Mouse (Mus musculus) G1E (cell line): ENCODE measurements around the gene Prdm8. TPM values are rescaled to one million over a fixed set of nuclear protein-coding genes. Genes with fewer than 3 reads are reported as not detected.

Source experiments
- ATAC-seq: 2 replicates; pipeline ENCODE4 v1.8.0; 2016; ENCODE audit warnings: mild to moderate bottlenecking; ENCODE audit not compliant: insufficient number of reproducible peaks, poor library complexity, low FRiP score, severe bottlenecking; ENCODE audit errors: extremely low read depth
- DNase-seq: peaks from one replicate; pipeline ENCODE4 v3.0.0; 2012; ENCODE audit warnings: low spot score
- H3K27me3 ChIP-seq: 2 replicates; pipeline ENCODE4 v1.6.1; 2012; ENCODE audit warnings: mild to moderate bottlenecking, low read length, inconsistent platforms; ENCODE audit not compliant: insufficient read depth
- H3K36me3 ChIP-seq: replicated peaks from 2 replicates; pipeline ENCODE3; 2012; ENCODE audit warnings: mild to moderate bottlenecking, inconsistent platforms
- H3K4me1 ChIP-seq: 2 replicates; pipeline ENCODE4 v1.6.1; 2012; ENCODE audit warnings: low read depth, low read length, inconsistent platforms, mixed read lengths; ENCODE audit not compliant: insufficient read depth
- H3K4me3 ChIP-seq: 2 replicates; pipeline ENCODE4 v1.5.1; 2012; ENCODE audit warnings: low read depth, mild to moderate bottlenecking, inconsistent platforms, low read length, moderate library complexity, mixed read lengths
- H3K9me3 ChIP-seq: replicated peaks from 2 replicates; pipeline ENCODE4 v1.6.1; 2012; ENCODE audit warnings: inconsistent platforms
- CTCF ChIP-seq: IDR thresholded peaks from 2 replicates; pipeline ENCODE4 v1.5.1; 2012; ENCODE audit warnings: low read depth, low read length, inconsistent platforms, mixed read lengths
- GATA1 ChIP-seq: IDR thresholded peaks from 2 replicates; pipeline ENCODE4 v1.6.1; 2012; ENCODE audit warnings: borderline replicate concordance, low read length, inconsistent platforms, mixed read lengths
- GATA2 ChIP-seq: IDR thresholded peaks from 2 replicates; pipeline ENCODE4 v1.6.1; 2012; ENCODE audit warnings: low read depth, low read length, inconsistent platforms, borderline replicate concordance
- POLR2AphosphoS5 ChIP-seq: IDR thresholded peaks from 2 replicates; pipeline ENCODE4 v1.6.1; 2012; ENCODE audit warnings: low read depth, low read length, inconsistent platforms; ENCODE audit not compliant: insufficient replicate concordance
- TAL1 ChIP-seq: conservative IDR thresholded peaks from 2 replicates; pipeline ENCODE4 v1.6.1; 2012; ENCODE audit warnings: low read depth, low read length, inconsistent platforms, mixed read lengths
- polyA plus RNA-seq: library from polyadenylated mRNA; stranded (reverse); fragments of >175 nt; gene quantifications from 2 replicates; pipeline ENCODE4 v1.2.3, GENCODE M21; 2012
- total RNA-seq, 2 experiments: library from RNA; stranded (forward) in 1 of 2; stranded (reverse) in 1 of 2; fragments of 200-1000 nt in 1 of 2; fragments of >200 nt in 1 of 2; fragmentation: Nextera tagmentation in 1 of 2; gene quantifications; 2 replicates each; pipeline ENCODE4 v1.2.3; 2014 to 2017

Gene Prdm8
- total and polyA plus RNA-seq, 3 experiments: not detected

DNA sequence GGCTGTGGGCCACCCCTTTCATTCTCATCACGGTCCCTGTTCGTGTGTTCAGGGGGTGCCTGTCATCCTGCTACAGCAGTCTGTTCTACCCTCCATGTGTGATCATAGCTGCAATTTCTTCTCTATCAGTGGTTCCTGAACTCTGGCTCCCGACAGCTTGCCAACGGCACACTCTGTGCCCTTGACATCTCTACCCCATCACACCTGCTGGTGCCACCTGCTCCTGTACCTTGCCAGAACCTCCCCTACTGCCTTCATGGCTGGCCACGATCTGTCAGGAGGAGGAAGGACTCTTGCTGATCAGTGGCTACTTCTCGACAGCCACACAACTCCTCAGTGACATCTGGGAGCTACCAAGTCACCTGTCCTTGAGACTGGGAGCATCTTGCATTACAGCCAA is 62.5 kb downstream of the Prdm8 start:
- TF ChIP-seq CTCF (no peak), GATA1 (no peak), GATA2 (no peak), POLR2AphosphoS5 (no peak), TAL1 (no peak)
- ATAC-seq (no peak), DNase-seq (no peak)
- Histone ChIP-seq H3K9me3 (peaks cover 13% of the 10 kb centered on the region), H3K36me3 (no peaks in the 10 kb centered on the region), H3K27me3 (no peaks in the 10 kb centered on the region), H3K4me1 (no peaks in the 10 kb centered on the region), H3K4me3 (no peak overlapping the region)

DNA sequence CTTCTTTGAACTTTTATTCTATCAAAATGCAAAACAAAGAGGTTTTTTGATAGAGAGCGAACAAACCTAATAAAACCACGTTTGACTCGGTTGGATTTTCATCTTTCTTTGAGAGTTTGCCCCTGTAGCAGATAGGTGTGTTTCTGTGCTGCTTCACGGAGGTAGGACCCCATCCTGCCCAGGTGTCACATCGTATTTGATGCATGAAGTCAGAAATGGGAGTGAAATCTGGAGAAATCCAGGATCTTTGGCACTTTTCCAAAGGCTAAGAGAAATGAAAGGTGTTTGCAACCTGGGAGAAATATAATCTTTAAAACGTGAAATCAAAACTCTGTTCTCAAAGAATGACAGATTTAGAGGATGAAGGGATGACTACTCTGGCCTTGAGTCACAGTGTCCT is 71.5 kb downstream of the Prdm8 start:
- Histone ChIP-seq H3K36me3 (no peaks in the 10 kb centered on the region), H3K4me1 (no peaks in the 10 kb centered on the region), H3K27me3 (no peaks in the 10 kb centered on the region), H3K4me3 (no peak overlapping the region), H3K9me3 (peaks cover 48% of the 10 kb centered on the region)
- TF ChIP-seq POLR2AphosphoS5 (no peak), GATA1 (no peak), GATA2 (no peak), TAL1 (no peak)
- DNase-seq (no peak), ATAC-seq (no peak)

Other genes with a start within 250 kb of the Prdm8 start
- gene Antxr2, start 136.2 kb upstream of the Prdm8 start, total RNA-seq (2014; fragmentation: Nextera tagmentation): not detected in 2 replicates
- gene Antxr2, start 136.2 kb upstream of the Prdm8 start, total RNA-seq (2017): 0.05 TPM in 1 of 2 replicates, not detected in the other
- gene Antxr2, start 136.2 kb upstream of the Prdm8 start, polyA plus RNA-seq: not detected in 2 replicates
- not detected in 2 replicates for gene Fgf5, start 87.0 kb downstream of the Prdm8 start, total RNA-seq (2014; fragmentation: Nextera tagmentation)
- not detected in 2 replicates for gene Fgf5, start 87.0 kb downstream of the Prdm8 start, total RNA-seq (2017)
- gene Fgf5, start 87.0 kb downstream of the Prdm8 start, polyA plus RNA-seq: not detected in 2 replicates
- not detected in 2 replicates for gene Cfap299, start 162.1 kb downstream of the Prdm8 start, total RNA-seq (2014; fragmentation: Nextera tagmentation)
- gene Cfap299, start 162.1 kb downstream of the Prdm8 start, total RNA-seq (2017): not detected in 2 replicates
- not detected in 2 replicates for gene Cfap299, start 162.1 kb downstream of the Prdm8 start, polyA plus RNA-seq